Mouse (Mus musculus): Measurements from ENCODE around the gene Mapk1. TPM values are rescaled to one million over a fixed set of nuclear protein-coding genes. Genes with fewer than 3 reads are reported as not detected.
"Not testable (repeated sequence)": the region's sequence is repeated elsewhere in the genome, so short reads cannot be mapped to it uniquely, and the experiment has no call there.

Mapk1 gene
- polyA plus RNA-seq, 1 experiment from 2014 or later, result 172 TPM

GRCm38 (mm10) chr16:16987248-16987647 lies 4.1 kb downstream of the Mapk1 start:
- peaks cover 32% of the 10 kb centered on the region for H3K4me1 ChIP-seq
- H3K9me3 ChIP-seq (replicated peaks), result no peaks in the 10 kb centered on the region
- no peak for ATAC-seq
- H3K27ac ChIP-seq, result no peak overlapping the region
- H3K9ac ChIP-seq, result no peak overlapping the region
- no peak overlapping the region for H3K4me3 ChIP-seq
- no peaks in the 10 kb centered on the region for H3K27me3 ChIP-seq
- H3K36me3 ChIP-seq (ENCODE audit: poor library complexity, severe bottlenecking), result peaks cover 23% of the 10 kb centered on the region; the same call in 1 of the 2 replicates
- no peak overlapping the region for H3K4me2 ChIP-seq
- 86% methylated on average over 2 of the region's 2 CpGs for WGBS

- Histone ChIP-seq H3K4me3 (no peak overlapping the region), H3K4me2 (no peak overlapping the region), H3K4me1 (peaks cover 36% of the 10 kb centered on the region), H3K9ac (no peak overlapping the region), H3K36me3 (ENCODE audit: poor library complexity, severe bottlenecking) (peaks cover 23% of the 10 kb centered on the region; the same call in 1 of the 2 replicates), H3K9me3 (replicated peaks) (no peaks in the 10 kb centered on the region), H3K27ac (no peak overlapping the region), H3K27me3 (no peaks in the 10 kb centered on the region)
- 95% methylated on average over 5 of the region's 5 CpGs for WGBS
- ATAC-seq, result no peak
These were observed 5.7 kb downstream of the Mapk1 start for GRCm38 (mm10) chr16:16988842-16989241.

DNA sequence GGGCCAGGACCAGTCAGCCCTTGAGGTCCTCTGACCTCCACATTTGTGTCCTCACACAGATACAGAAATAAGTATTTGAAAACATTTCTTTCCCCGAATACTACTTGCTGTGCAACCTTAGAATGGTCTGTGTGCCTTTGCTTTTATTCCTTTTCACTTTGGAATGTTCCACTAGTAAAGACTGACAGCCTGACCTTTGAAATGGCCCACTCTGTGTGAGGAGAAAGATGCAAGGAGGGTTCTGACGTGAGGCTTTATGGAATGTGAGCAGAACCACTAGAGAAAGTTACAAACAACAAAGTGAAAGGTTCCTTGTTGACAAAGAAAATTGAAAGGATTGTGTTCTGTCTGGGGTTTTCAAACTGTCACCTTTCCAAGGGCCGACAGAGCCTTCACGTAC lies 6.8 kb downstream of the Mapk1 start:
- Histone ChIP-seq H3K4me3 (no peak overlapping the region), H3K4me2 (no peak overlapping the region), H3K4me1 (peaks cover 29% of the 10 kb centered on the region), H3K27ac (no peak overlapping the region), H3K36me3 (ENCODE audit: poor library complexity, severe bottlenecking) (peaks cover 27% of the 10 kb centered on the region; the same call in 1 of the 2 replicates), H3K9ac (no peak overlapping the region), H3K27me3 (no peaks in the 10 kb centered on the region), H3K9me3 (replicated peaks) (no peaks in the 10 kb centered on the region)
- WGBS, result 80% methylated on average over 4 of the region's 4 CpGs
- ATAC-seq, result no peak

GRCm38 (mm10) chr16:16994426-16995052 lies 11.4 kb downstream of the Mapk1 start:
- H3K4me3 ChIP-seq, result no peak overlapping the region
- no peak overlapping the region for H3K4me2 ChIP-seq
- no peaks in the 10 kb centered on the region for H3K27me3 ChIP-seq
- no peaks in the 10 kb centered on the region for H3K9me3 ChIP-seq (replicated peaks)
- peaks cover 11% of the 10 kb centered on the region for H3K4me1 ChIP-seq
- 85% methylated on average over 4 of the region's 4 CpGs for WGBS
- no peak overlapping the region for H3K27ac ChIP-seq
- no peak for ATAC-seq
- 0 out of 2 replicates have a peak, but pooled peaks cover 5% of the 10 kb centered on the region for H3K36me3 ChIP-seq (ENCODE audit: poor library complexity, severe bottlenecking)
- no peak overlapping the region for H3K9ac ChIP-seq

DNA sequence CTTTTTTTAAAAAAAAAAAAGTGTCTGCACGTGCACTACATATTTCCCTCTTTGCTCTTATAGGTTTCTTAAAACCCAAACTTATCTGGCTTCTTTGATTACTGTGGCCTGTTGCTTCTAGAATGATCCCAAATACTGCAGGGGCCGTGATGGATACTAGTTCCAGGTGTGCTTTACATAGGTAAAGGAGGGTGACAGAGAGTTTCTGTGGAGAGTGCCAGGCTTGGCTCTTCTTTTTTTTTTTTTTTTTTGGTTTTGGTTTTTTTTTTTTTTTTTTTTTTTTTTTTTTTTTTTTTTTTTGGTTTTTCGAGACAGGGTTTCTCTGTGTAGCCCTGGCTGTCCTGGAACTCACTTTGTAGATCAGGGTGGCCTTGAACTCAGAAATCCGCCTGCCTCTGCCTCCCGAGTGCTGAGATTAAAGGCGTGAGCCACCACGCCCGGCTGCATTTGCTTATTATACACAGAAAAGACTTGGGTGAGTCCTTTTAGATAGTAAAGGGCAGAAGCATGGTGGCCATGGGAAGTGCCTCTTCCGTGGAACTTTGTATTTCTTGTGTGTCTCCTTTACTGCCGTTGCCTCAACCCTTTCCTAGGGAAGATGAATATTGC lies 13.0 kb downstream of the Mapk1 start:
- not testable (repeated sequence) for H3K27ac ChIP-seq; H3K4me3 ChIP-seq; H3K9ac ChIP-seq; H3K4me2 ChIP-seq; H3K36me3 ChIP-seq (ENCODE audit: poor library complexity, severe bottlenecking); H3K27me3 ChIP-seq; H3K4me1 ChIP-seq; H3K9me3 ChIP-seq (replicated peaks); ATAC-seq
- WGBS, result 92% methylated on average over 10 of the region's 10 CpGs

- WGBS, result 92% methylated on average over 3 of the region's 3 CpGs
- Histone ChIP-seq H3K4me2 (no peak overlapping the region), H3K27me3 (no peaks in the 10 kb centered on the region), H3K27ac (no peak overlapping the region), H3K9me3 (replicated peaks) (no peaks in the 10 kb centered on the region), H3K36me3 (ENCODE audit: poor library complexity, severe bottlenecking) (no peaks in the 10 kb centered on the region), H3K4me1 (peaks cover 7% of the 10 kb centered on the region; the same call in 1 of the 2 replicates), H3K9ac (no peak overlapping the region), H3K4me3 (no peak overlapping the region)
- no peak for ATAC-seq
These were observed 17.9 kb downstream of the Mapk1 start for GRCm38 (mm10) chr16:17001109-17001508.

DNA sequence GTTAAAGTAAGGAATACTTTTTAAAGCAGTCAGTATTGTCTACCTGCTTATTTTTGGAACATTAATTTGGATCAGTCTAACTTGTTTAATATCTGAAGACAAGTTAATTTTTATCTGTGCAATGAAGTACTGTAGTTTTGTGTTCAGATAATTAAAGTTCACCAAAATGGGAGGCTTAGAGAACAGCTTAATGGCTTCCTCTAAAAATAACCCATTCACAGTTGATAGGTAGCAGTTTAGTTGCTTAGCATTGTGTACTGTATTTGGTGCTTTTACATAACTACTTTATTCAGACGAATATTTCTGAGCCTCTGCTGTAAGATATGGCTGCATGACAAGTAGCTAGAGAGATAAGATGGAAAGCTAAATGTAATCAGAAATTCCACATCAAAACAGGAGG lies 23.9 kb downstream of the Mapk1 start:
- ATAC-seq, result no peak
- Histone ChIP-seq H3K9me3 (replicated peaks) (no peaks in the 10 kb centered on the region), H3K27ac (no peak overlapping the region), H3K4me1 (peaks cover 7% of the 10 kb centered on the region; the same call in 1 of the 2 replicates), H3K9ac (no peak overlapping the region), H3K4me2 (no peak overlapping the region), H3K27me3 (no peaks in the 10 kb centered on the region), H3K4me3 (no peak overlapping the region), H3K36me3 (ENCODE audit: poor library complexity, severe bottlenecking) (0 out of 2 replicates have a peak, but pooled peaks cover 3% of the 10 kb centered on the region)
- 92% methylated on average over 1 of the region's 1 CpGs for WGBS

GRCm38 (mm10) chr16:17010036-17010435 lies 26.9 kb downstream of the Mapk1 start:
- no peak overlapping the region for H3K4me3 ChIP-seq

GRCm38 (mm10) chr16:17012583-17012982 lies 29.4 kb downstream of the Mapk1 start:
- Histone ChIP-seq H3K9me3 (replicated peaks) (no peaks in the 10 kb centered on the region), H3K4me1 (no peaks in the 10 kb centered on the region), H3K9ac (no peak overlapping the region), H3K27me3 (no peaks in the 10 kb centered on the region), H3K36me3 (ENCODE audit: poor library complexity, severe bottlenecking) (peaks cover 19% of the 10 kb centered on the region), H3K4me2 (no peak overlapping the region), H3K27ac (no peak overlapping the region), H3K4me3 (no peak overlapping the region)
- WGBS, result 91% methylated on average over 1 of the region's 1 CpGs
- no peak for ATAC-seq

More at GRCm38 (mm10) chr16:17010036-17010435, 26.9 kb downstream of the Mapk1 start:
- Histone ChIP-seq H3K27ac (no peak overlapping the region), H3K9me3 (replicated peaks) (no peaks in the 10 kb centered on the region), H3K9ac (no peak overlapping the region), H3K27me3 (no peaks in the 10 kb centered on the region), H3K4me2 (no peak overlapping the region), H3K4me1 (no peaks in the 10 kb centered on the region), H3K36me3 (ENCODE audit: poor library complexity, severe bottlenecking) (peaks cover 6% of the 10 kb centered on the region; the same call in 1 of the 2 replicates)
- ATAC-seq, result no peak
- WGBS, result 97% methylated on average over 7 of the region's 7 CpGs

GRCm38 (mm10) chr16:17015111-17015852 lies 32.1 kb downstream of the Mapk1 start:
- ATAC-seq, result no peak
- no peaks in the 10 kb centered on the region for H3K9me3 ChIP-seq (replicated peaks)
- no peak overlapping the region for H3K9ac ChIP-seq
- no peak overlapping the region for H3K4me3 ChIP-seq
- no peak overlapping the region for H3K4me2 ChIP-seq
- H3K36me3 ChIP-seq (ENCODE audit: poor library complexity, severe bottlenecking), result peaks cover 41% of the 10 kb centered on the region
- 89% methylated on average over 4 of the region's 4 CpGs for WGBS
- H3K4me1 ChIP-seq, result no peaks in the 10 kb centered on the region
- H3K27me3 ChIP-seq, result no peaks in the 10 kb centered on the region
- H3K27ac ChIP-seq, result no peak overlapping the region

GRCm38 (mm10) chr16:17015853-17016230 lies 32.7 kb downstream of the Mapk1 start:
- ATAC-seq, result no peak
- no peak overlapping the region for H3K9ac ChIP-seq
- 91% methylated on average over 3 of the region's 3 CpGs for WGBS
- H3K4me3 ChIP-seq, result no peak overlapping the region
- H3K4me2 ChIP-seq, result no peak overlapping the region
- H3K27me3 ChIP-seq, result no peaks in the 10 kb centered on the region
- peaks cover 46% of the 10 kb centered on the region for H3K36me3 ChIP-seq (ENCODE audit: poor library complexity, severe bottlenecking)
- no peaks in the 10 kb centered on the region for H3K4me1 ChIP-seq
- H3K27ac ChIP-seq, result no peak overlapping the region
- H3K9me3 ChIP-seq (replicated peaks), result no peaks in the 10 kb centered on the region

DNA sequence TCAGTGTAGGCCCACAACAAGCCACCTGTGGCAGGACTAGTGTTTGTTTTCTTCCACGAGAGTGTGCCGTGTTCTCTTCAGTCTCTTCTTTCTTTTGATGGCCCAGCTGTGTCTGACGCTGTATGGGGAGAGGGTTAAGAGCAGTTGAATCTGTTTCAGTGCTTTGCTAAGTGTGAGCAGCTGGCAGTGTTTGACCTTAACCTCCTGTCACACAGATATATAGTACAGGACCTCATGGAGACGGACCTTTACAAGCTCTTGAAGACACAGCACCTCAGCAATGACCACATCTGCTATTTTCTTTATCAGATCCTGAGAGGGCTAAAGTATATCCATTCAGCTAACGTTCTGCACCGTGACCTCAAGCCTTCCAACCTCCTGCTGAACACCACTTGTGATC lies 34.9 kb downstream of the Mapk1 start:
- no peaks in the 10 kb centered on the region for H3K9me3 ChIP-seq (replicated peaks)
- no peak for ATAC-seq
- H3K36me3 ChIP-seq (ENCODE audit: poor library complexity, severe bottlenecking), result peaks cover 62% of the 10 kb centered on the region
- no peaks in the 10 kb centered on the region for H3K4me1 ChIP-seq
- no peak overlapping the region for H3K27ac ChIP-seq
- H3K27me3 ChIP-seq, result no peaks in the 10 kb centered on the region
- no peak overlapping the region for H3K4me3 ChIP-seq
- H3K9ac ChIP-seq, result no peak overlapping the region
- no peak overlapping the region for H3K4me2 ChIP-seq
- WGBS, result 90% methylated on average over 6 of the region's 6 CpGs
